Mouse (Mus musculus) midbrain, postnatal 0 days (tissue): ENCODE measurements around the gene Hoxb2. TPM values are rescaled to one million over a fixed set of nuclear protein-coding genes. Genes with fewer than 3 reads are reported as not detected.

ENCODE experiments used
- ATAC-seq: fragments of 200-750 bp; cut with Nextera tagmentation; 2 replicates; pipeline ENCODE4 v1.8.0; 2017; ENCODE audit warnings: moderate number of reproducible peaks, mild to moderate bottlenecking, moderate TSS enrichment, moderate library complexity; ENCODE audit not compliant: low FRiP score
- DNase-seq: peaks from one replicate; pipeline ENCODE4 v3.0.0-alpha.2; 2015; ENCODE audit warnings: low spot score
- H3K27ac ChIP-seq: fragments of 300-500 bp; sonication (generic); 2 replicates; pipeline ENCODE4 v1.5.1; 2014; ENCODE audit warnings: low read depth, mild to moderate bottlenecking, low read length, mixed read lengths
- H3K27me3 ChIP-seq: fragments of 300-500 bp; sonication (generic); 2 replicates; pipeline ENCODE4 v1.6.1; 2014; ENCODE audit warnings: low read length, control low read depth, mixed read lengths; ENCODE audit not compliant: insufficient read depth
- H3K36me3 ChIP-seq: fragments of 300-500 bp; sonication (generic); 2 replicates; pipeline ENCODE4 v1.6.1; 2014; ENCODE audit warnings: low read length, control low read depth, mixed read lengths; ENCODE audit not compliant: insufficient read depth
- H3K4me1 ChIP-seq: fragments of 300-500 bp; sonication (generic); 2 replicates; pipeline ENCODE4 v1.6.1; 2014; ENCODE audit warnings: mild to moderate bottlenecking, control low read depth, antibody characterized with exemption, low read length, mixed read lengths; ENCODE audit not compliant: insufficient read depth
- H3K4me2 ChIP-seq: fragments of 300-500 bp; sonication (generic); 2 replicates; pipeline ENCODE4 v1.6.1; 2014; ENCODE audit warnings: low read depth, mild to moderate bottlenecking, low read length, mixed read lengths; ENCODE audit not compliant: poor library complexity, severe bottlenecking
- H3K4me3 ChIP-seq: fragments of 300-500 bp; sonication (generic); 2 replicates; pipeline ENCODE4 v1.5.1; 2014; ENCODE audit warnings: low read depth, mild to moderate bottlenecking, low read length, moderate library complexity
- H3K9ac ChIP-seq: fragments of 300-500 bp; sonication (generic); replicated peaks from 2 replicates; pipeline ENCODE4 v1.6.1; 2014; ENCODE audit warnings: mild to moderate bottlenecking, low read length, moderate library complexity, mixed read lengths; ENCODE audit not compliant: poor library complexity, severe bottlenecking
- H3K9me3 ChIP-seq: fragments of 300-500 bp; sonication (generic); 2 replicates; pipeline ENCODE4 v1.6.1; 2016; ENCODE audit warnings: low read length, control low read depth
- CTCF ChIP-seq: IDR thresholded peaks from 2 replicates; pipeline ENCODE4 v1.5.1; 2016; ENCODE audit warnings: antibody characterized with exemption, mild to moderate bottlenecking
- WGBS: fragments of 180-500 bp; shearing (Covaris S2); extraction: QIAGEN DNeasy Blood & Tissue Kit; methylation state at CpG from one replicate; pipeline ENCODE4 v1.1.7; 2014; 5-methylcytosine and 5-hydroxymethylcytosine counted together
- polyA plus RNA-seq: library from polyadenylated mRNA; unstranded; fragments of >200 nt; fragmentation: Nextera tagmentation; extraction: Ambion mirVana; gene quantifications from 2 replicates; pipeline ENCODE4 v1.2.1, GENCODE M21; 2015
- total RNA-seq: library from RNA; depleted of rRNA; stranded (reverse); fragments of >200 nt; gene quantifications from 2 replicates; pipeline ENCODE4 v1.2.3, GENCODE M21; 2014

Gene Hoxb2
- total and polyA plus RNA-seq, 2 experiments from 2014 or later = 1.2 TPM; not detected in 1

GRCm38 (mm10) chr11:96310183-96310938, 40.0 kb upstream of the Hoxb2 start:
- peaks cover 97% of the 10 kb centered on the region for H3K27me3 ChIP-seq
- H3K4me2 ChIP-seq = no peak overlapping the region
- no peak overlapping the region for H3K4me3 ChIP-seq
- no peak for TF ChIP-seq CTCF
- DNase-seq (no peak), ATAC-seq (no peak)
- H3K4me1 ChIP-seq = no peaks in the 10 kb centered on the region
- WGBS = 4% methylated on average over 20 of the region's 20 CpGs
- H3K9ac ChIP-seq = no peak overlapping the region
- no peak overlapping the region for H3K27ac ChIP-seq
- H3K36me3 ChIP-seq = no peaks in the 10 kb centered on the region
- H3K9me3 ChIP-seq = no peaks in the 10 kb centered on the region

GRCm38 (mm10) chr11:96311097-96311496, 39.2 kb upstream of the Hoxb2 start:
- Histone ChIP-seq H3K9me3 (no peaks in the 10 kb centered on the region), H3K9ac (no peak overlapping the region), H3K4me1 (no peaks in the 10 kb centered on the region), H3K4me2 (no peak overlapping the region), H3K36me3 (no peaks in the 10 kb centered on the region), H3K27ac (no peak overlapping the region), H3K27me3 (peaks cover 97% of the 10 kb centered on the region), H3K4me3 (no peak overlapping the region)
- ATAC-seq (no peak), DNase-seq (no peak)
- TF ChIP-seq CTCF = no peak
- WGBS = 10% methylated on average over 6 of the region's 6 CpGs

- Histone ChIP-seq H3K9me3 (no peaks in the 10 kb centered on the region), H3K27ac (no peak overlapping the region), H3K4me3 (no peak overlapping the region), H3K4me1 (no peaks in the 10 kb centered on the region), H3K9ac (no peak overlapping the region), H3K4me2 (no peak overlapping the region), H3K27me3 (peaks cover 96% of the 10 kb centered on the region), H3K36me3 (no peaks in the 10 kb centered on the region)
- TF ChIP-seq CTCF = peak; percentile 79
- WGBS = 1% methylated on average over 31 of the region's 31 CpGs
- no peak for ATAC-seq
- peak; percentile 89 for DNase-seq
Measured at GRCm38 (mm10) chr11:96311520-96312417, 38.6 kb upstream of the Hoxb2 start.

- Histone ChIP-seq H3K9me3 (no peaks in the 10 kb centered on the region), H3K27me3 (peaks cover 93% of the 10 kb centered on the region), H3K9ac (no peak overlapping the region), H3K4me3 (no peak overlapping the region), H3K27ac (no peak overlapping the region), H3K4me2 (no peak overlapping the region), H3K4me1 (no peaks in the 10 kb centered on the region), H3K36me3 (no peaks in the 10 kb centered on the region)
- TF ChIP-seq CTCF = no peak
- DNase-seq = no peak
- ATAC-seq = no peak
- WGBS = 24% methylated on average over 2 of the region's 2 CpGs
Measured at GRCm38 (mm10) chr11:96313134-96313533, 37.2 kb upstream of the Hoxb2 start.

GRCm38 (mm10) chr11:96313806-96314428, 36.4 kb upstream of the Hoxb2 start:
- no peaks in the 10 kb centered on the region for H3K4me1 ChIP-seq
- no peak for TF ChIP-seq CTCF
- no peak for DNase-seq
- 3% methylated on average over 12 of the region's 12 CpGs for WGBS
- no peak overlapping the region for H3K4me3 ChIP-seq
- H3K4me2 ChIP-seq = no peak overlapping the region
- peaks cover 93% of the 10 kb centered on the region for H3K27me3 ChIP-seq
- no peak for ATAC-seq
- no peak overlapping the region for H3K9ac ChIP-seq
- H3K9me3 ChIP-seq = no peaks in the 10 kb centered on the region
- no peaks in the 10 kb centered on the region for H3K36me3 ChIP-seq
- H3K27ac ChIP-seq = no peak overlapping the region
